Mouse (Mus musculus) spleen, adult 2 months (tissue): ENCODE data around the gene Tmem238.

Experiments used
- CTCF ChIP-seq: fragments of 200-500 bp; IDR thresholded peaks from 2 replicates; pipeline ENCODE4 v1.5.1; 2011; ENCODE audit warnings: mild to moderate bottlenecking, inconsistent platforms; ENCODE audit not compliant: insufficient read depth, insufficient read length, insufficient replicate concordance; ENCODE audit errors: extremely low read depth
- POLR2A ChIP-seq: fragments of 200-500 bp; IDR thresholded peaks from 2 replicates; pipeline ENCODE4 v1.6.1; 2011; ENCODE audit warnings: low read depth, low read length, inconsistent platforms

GRCm38 (mm10) chr7:4822162-4822907, 32.9 kb upstream of the Tmem238 start:
- TF ChIP-seq POLR2A (no peak), CTCF (no peak)
